Mouse (Mus musculus) cerebellum, postnatal 25 days (tissue): ENCODE measurements around the gene Samhd1.

ENCODE experiments used
- DNase-seq, 2 experiments: peaks; one replicate each; pipeline ENCODE4 v3.0.0; 2021; ENCODE audit warnings: mixed read lengths in 2 of 2

Samhd1 gene

DNA sequence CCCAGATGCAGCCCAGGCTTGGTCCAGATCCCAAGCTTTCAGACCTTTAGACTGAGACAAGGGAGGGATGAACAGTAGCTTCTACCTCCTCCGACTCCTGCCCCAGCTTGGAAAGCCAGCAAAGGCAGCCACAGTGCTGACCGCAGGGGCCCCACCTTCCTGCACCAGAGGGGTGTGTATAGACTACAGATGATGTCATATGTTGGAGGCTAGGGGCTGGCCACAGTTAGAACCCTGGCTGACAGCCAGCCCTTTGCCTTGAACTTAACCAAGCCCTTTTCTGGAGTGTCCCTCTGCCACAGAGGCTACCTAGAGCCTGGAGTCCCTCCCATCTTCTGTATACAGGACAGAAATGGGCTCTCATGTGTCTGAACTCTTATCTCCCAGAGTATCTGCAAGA lies 63.5 kb downstream of the Samhd1 start:
- DNase-seq: peak; percentile 75 to 84

DNA sequence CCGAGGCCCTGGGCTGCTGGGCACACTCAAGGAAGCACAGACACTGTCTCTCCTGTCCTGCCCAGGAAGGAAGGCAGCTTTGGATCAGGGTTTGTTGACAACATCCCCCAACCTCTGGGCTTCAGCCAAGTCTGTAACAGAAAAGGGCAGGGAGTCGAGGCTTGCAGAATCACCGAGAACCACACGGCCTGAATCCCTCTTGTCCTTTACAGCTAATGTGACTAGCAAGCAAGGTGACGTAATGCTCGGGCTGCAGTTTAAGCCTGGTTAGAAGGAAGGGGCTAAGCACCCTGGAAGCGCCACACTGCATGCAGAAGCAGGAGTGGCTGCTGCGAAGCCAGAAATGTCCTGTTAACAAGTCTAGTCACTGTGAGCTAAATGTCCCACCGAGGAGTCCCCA lies 64.7 kb downstream of the Samhd1 start:
- DNase-seq: peak; percentile 63 to 67

DNA sequence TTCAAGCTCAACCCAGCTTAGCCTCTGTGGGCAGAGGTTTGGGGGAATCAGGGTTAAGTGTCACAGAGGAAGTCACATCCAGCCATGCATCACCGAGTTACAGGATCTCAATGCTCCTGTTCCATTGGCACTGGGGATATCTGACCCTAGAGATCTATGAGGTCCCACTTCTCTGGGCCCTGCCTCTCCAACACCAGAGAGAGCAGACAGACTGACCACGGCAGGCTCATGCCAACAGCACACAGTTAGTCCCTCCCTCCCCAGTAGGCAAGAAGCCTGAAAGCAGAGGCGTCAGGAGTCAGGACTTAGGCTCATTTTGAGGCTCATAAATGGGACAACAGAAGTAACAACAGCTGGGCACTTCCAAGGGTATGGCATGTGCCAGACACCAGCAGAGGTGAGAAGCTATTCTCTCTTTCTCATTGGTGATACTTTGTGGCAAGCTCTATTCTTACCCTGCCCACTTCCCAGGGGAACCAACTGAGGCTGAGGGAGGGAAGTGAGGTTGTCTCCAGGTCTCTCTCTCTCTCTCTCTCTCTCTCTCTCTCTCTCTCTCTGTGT lies 65.2 kb downstream of the Samhd1 start:
- no peak for DNase-seq

DNA sequence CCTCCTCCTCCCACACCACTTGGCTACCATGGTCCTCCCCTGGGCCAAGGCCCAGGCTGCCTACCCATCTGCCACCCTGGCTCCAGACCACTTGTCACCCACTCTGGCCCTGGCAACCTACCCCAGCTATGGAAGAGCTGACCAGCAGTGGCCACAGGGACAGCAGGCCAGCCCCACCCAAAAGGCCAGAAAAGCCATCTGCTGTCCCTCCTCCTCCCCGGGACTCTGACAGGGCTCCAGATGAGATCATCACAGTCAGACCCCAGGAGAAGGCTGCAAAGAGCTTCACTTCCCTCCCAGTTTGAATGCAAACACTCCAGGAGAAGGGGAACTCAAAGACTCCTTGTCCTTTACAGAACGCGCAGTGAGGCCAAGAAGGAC lies 65.7 kb downstream of the Samhd1 start:
- peak; percentile 94 to 95 for DNase-seq

DNA sequence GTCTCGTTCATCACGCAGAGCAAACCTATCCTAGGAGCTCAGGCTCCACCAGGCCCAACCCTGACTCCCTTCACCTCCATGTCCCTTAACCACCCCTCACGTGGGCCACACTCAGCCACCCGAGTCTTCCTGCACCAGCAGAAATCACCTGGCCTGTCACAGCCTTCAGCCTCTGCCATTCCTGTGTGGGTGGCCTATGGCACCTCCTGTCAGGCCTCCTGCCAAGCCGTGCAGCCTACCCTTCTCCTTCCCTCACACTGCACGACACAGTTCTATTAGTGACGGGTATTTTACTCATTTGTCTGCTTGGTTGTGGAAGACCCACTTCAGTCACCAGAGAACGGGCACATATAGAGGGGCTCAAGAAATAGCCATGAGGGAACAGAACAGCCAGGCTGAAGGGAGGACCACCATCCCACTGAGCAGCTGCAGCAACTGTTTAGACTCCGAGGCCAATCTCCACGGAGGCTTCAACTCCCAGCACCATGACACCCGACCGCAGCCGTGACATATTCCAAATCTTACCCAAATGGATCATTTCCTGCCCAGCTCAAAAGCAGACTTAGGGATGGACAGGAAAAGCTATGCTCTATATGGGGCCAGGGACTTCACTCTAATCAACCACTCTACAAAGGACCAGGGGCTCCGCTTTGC lies 66.2 kb downstream of the Samhd1 start:
- DNase-seq: peak; percentile 77 to 82

DNA sequence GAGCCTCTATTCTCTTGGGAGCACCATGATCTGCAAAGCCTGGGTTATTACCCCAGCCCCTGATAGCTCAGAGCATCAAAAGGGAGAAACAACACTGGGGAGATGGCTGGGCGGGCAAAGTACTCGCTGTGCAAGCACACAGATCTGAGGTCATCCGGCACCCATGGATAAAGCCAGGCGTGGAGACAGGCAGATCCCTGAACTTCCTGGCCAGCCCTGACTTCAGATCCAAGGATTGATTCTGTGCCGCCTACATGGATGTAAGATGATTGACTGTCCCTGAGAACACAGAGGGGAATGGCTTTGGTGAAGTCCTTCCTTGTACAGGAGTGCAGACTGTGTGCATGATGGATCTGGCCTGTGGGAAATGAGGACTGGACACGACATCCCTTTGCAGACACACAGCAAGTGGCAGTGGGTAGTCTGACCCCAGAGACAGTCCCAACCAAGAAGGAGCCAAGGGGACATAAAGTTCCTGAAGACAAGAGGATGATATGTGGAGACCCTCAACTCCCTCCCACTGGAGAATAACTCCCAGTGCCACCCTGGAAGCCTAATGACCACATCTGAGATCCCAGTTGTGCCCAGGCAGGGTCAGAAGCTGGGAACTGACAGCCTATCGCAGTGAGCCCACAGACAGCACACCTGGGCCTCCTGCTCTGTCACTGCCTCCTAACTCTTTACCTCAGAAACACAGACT lies 68.2 kb downstream of the Samhd1 start:
- DNase-seq: peak; percentile 31 to 45

DNA sequence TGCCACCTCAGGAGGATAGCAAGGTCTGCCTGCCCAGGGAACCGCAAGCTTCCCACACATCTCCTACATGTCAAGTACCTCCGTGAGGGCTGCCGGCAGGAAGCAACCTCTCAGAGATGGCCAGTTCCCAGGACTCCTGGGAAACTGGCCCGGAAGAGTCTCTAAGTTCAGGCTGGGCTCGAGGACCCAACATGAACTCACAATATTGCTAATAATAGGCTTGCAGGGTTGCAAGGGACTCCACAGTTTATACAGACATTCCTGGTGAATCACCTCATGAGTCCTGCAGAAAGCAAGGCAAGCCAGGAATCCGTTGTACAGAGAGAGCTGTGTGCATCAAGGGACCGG lies 69.2 kb downstream of the Samhd1 start:
- peak; percentile 59 to 63 for DNase-seq

DNA sequence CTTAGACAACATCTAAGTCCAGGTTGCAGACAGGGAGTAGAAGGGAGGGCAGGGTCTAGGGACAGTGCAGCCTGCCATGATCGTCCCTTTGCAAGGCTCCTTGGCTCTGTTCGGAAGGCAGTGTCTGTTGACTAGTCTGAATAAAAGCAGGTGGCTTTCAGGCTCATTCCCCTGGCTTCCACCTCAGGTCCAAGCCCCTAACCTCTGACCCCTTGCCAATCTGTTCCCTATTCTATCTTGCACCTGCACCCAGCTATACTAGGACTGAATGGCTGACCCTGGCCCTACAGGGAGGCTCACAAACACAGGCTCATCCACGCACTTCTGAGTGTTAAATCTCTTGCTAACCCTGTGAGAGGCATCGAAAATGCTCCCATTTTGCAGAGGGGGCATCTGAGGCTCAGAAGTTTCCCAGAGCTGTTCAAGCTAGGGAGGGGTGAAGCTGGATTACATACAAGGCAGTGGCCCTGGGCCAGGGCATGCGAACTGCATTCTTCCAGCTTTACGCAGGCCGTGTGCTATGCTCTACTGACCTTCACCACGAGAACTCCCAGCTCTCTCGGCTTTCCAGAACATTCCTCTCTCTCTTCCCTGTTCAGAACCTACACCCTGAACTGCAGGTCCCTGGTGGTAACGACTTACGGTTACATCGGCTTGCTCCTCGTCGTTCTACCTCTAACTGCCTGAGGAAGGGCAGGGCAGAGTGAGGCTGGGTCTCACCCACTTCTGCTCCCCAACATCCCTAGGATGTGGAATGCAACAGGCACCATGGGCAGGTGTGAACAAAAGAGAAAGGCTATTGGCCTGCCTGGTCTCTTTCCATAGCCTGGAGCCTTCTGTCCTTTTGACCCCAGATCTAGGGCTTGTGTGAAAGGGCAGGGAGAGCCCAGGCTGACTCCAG lies 69.8 kb downstream of the Samhd1 start:
- peak; percentile 57 to 62 for DNase-seq

DNA sequence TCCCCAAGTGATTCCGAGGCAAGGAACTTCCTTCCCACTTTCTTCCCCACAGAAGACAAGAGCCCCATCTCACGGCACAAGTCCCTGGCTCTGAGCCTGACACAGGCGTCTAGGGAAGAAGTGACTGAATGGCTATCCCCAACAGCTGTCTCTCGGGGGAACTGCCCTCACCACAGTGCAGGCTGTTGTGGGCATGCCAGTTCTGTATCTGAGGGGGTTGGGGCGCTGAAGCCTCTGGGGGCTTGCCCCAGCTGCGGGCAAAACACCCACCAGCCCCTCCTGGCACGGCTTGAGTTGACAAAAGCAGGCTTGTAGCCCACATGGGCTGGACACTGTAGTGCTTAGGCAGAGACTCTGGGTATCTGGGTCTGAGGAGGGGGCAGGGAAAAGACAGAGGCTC lies 70.9 kb downstream of the Samhd1 start:
- peak; percentile 48 to 53 for DNase-seq

DNA sequence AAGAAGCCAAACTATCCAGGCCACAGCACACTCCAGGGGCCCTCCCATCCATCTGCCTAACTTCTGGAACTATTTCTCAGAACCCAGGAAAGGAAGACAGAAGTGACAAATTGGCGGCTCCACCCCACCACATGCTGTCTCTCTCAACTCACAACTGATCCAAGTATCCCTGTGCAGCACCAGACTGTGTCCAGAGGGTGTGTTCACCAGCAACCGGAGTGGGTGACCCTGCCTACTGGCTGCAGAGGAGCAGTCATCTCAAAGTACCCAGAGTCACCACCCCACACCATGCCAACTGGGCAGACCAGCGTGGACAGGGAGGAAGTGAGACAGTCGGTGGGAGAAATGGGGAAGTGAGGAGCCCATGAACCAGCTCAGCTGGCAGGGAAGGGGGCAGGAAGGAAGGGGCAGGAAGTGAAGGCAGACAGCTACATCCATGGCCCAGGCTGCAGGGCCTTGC lies 71.8 kb downstream of the Samhd1 start:
- peak; percentile 57 to 63 for DNase-seq

DNA sequence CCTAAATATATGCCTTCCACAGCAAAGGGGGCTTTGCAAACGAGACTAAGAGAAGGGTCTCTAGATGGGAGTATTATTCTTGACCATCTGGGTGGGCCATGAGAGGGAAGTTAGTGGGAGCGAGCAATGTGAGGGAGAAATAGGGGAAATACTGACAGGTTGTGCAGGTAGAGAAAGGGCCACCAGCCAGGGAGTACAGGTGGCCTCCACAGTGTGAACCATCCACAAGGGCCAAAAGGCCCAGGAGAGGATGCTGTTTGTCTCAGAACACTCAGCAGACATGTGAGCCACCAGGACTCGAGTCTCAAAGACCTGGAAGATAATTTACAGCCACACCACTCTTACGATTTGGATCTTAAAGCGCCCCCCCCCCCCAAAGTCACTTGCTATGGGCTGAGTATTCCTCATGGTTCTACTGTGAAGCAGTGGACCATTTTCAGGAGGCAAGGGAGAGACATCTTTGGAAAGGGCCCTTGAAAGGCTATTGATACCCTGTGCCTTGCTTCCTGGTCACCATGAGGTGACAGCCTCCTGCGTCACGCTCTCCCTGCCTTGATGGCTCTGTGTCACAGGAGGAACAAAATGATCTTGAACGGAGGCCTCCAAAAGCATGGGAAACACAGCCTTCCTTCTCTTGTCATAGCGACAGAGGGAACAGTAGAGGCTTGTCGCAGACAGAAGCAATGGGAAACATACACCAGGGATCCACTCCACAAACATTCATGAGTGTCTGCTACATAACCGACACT lies 74.3 kb downstream of the Samhd1 start:
- peak; percentile 80 to 85 for DNase-seq

DNA sequence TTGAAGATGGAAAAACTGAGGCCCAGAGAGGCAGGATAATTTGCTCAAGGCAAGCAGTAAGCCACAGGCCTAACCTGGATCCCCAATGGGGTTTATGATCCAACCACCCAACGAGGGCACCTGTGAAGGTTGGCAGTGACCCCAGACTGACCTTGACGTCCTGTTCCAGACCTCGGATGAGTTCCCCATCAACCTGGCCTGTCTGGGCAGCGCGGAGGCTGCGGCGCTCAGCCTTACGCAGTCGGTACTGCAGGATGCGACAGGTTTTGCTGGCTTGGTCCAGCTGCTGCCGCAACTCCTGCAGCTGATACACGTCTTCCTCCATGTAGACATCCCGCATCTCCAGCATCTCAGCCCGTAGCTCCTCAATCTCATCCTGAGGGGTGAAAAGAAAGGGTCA lies 75.0 kb downstream of the Samhd1 start:
- DNase-seq: peak; percentile 67 to 68

DNA sequence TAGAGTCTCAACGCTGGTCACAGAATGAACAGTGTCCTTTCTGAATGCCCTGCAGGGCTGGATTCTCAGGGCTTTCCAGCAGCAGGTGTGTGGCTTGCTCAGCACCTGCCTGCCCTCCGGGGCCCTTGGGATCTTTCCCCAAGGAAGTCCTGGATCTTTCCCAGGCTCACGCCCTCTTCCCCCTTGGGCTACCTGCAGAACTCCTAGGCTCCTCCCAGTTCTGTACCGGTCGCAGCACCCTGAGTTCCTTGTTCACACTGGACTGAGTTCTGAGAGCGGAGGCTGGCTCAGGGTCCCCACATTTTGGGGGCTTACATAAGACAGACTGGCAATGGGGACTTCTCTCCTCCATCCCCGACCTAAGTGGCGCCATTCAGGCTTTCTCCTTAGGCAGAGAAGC lies 75.9 kb downstream of the Samhd1 start:
- peak; percentile 56 to 61 for DNase-seq

DNA sequence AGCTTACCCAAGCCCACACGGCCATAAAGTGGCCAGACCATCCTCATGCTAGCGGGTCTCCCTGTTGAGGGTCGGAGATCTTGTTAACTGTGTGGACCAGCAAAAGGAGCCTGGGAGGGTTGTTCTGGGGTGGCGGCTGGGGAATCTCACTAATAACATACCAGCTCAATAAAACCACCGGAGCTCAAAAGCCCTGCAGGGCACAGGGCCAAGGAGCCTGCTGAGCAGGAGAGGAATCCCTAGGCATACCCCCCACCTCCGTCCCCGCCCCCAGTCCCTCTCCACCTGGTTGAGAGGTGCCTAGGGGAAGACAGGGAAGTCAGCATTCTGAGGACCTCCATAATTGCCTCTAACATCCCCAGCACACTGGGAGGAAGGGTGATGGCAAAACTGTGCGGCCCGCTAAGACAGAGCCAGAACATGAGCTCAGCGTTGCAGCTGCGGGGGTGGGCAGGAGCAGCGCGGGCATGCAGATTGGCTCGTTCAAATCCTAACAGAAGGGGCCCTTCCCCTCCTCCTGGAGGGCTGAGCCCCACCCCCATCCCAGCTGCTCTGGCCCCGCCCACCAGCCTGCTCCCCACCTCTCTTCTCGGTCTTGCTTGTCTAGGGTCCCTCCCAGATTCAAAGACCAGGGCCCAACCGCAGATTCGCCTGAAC lies 76.6 kb downstream of the Samhd1 start:
- peak; percentile 85 to 86 for DNase-seq

DNA sequence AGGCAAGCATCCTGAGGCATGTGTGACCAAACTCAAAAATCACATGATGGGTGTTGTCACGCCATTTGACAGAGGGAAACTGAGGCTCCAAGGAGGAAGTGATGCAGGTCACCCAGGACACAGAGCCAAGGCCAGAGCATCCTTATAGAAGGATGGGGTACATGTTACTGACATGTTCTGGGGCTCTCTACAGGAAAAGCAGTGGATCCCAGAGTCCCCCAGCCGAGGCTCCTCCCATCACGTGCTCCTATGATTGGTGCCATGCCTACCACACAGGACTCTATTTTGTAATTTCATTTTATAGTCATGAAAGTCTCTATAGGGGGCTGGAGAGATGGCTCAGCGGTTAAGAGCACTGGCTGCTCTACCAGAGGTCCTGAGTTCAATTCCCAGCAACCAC lies 77.3 kb downstream of the Samhd1 start:
- peak in 1 of 2 experiments; percentile 26 for DNase-seq

DNA sequence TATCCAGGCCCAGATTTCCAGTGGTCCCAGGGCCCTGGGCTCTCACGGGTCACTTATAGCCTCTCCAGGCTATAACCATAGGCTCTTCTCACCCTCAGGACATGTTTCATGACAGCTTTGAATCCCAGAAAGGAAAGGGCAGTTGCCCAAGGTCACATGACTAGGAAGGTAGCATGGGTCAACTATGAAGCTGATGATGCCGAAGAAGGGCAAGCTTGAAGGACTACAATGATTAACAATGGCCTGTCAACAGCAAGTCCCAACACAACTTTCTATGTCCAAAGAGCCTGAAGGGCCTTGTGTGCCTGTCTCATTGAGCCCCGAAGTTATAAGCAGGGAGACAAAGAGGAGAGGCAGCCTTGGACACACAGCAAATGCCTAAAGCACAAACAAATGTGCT lies 77.9 kb downstream of the Samhd1 start:
- peak in 1 of 2 experiments; percentile 33 for DNase-seq

DNA sequence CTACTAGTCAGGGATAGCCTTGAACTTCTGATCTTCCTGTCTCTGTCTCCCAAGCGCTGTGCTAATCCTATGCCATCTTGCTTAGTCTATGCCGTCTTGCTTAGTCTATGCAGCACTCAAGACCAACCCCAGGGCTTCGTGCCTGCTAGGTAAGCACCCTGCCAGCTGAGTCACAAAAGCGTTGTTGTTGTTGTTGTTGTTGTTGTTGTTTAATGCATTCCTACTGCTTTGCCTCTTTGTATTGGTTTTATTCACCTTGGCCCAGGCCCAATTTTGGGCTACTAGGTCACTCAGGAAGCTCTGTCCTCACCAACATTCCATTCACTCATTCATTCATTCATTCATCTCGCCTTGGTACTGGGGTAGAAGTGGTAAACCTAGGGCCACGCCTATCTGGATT lies 79.3 kb downstream of the Samhd1 start:
- DNase-seq: peak in 1 of 2 experiments; percentile 27

DNA sequence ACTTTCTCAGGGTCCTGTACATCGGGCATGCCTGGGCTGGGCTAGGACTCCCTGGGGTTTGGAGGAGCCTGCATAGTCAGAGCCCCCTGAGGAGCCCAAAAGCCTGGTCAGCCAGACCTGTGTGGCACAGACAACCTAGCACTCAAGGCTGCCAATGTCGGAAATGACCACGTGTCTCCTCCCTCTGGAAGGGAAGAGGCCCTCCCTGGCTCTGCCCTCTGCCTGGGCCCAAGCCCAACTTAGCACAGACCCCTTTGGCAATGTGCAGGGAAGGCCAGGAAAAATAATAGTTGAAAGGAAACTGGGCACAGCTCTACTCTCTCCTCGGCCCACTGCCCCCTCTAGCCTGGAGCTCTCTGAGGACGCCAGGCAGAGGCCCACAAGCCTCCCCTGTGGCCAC lies 80.2 kb downstream of the Samhd1 start:
- DNase-seq: peak; percentile 70 to 73

DNA sequence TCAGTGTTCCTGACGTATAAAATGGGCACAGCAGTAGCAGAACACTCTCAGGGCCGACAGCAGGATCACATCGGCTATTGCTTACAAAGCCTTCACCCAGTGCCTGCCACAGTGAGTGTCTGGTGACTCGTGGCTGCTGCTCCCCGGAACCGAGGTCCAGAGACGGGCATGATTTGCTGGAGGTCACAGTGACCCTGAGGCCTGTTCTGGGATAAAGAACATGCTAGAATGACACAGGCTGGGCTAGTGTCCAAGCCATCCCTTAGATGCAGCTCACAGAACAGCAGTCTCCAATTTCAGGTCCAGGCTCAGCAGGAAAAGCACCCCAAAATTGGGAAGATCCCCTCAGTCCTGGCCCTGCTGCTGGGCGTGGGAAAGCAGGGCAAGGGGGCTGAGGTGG lies 80.8 kb downstream of the Samhd1 start:
- DNase-seq: peak in 1 of 2 experiments; percentile 41

DNA sequence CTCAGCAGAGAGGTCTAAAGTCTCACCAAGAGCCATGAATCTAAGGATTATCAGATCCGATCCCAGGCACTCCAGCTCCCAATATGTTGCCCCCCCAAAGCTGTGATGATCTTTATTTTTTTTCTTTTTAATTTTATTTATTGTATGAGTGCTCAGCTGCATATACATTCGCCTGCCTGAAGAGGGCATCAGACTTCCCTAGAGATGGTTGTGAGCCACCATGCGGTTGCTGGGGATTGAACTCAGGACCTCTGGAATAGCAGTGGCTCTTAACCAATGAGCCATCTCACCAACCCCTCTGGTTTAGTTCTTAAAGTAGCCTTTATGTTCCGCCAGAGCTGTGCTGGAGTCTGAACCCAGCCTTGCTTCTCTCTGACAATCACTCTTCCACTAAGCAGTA lies 81.3 kb downstream of the Samhd1 start:
- DNase-seq: no peak

DNA sequence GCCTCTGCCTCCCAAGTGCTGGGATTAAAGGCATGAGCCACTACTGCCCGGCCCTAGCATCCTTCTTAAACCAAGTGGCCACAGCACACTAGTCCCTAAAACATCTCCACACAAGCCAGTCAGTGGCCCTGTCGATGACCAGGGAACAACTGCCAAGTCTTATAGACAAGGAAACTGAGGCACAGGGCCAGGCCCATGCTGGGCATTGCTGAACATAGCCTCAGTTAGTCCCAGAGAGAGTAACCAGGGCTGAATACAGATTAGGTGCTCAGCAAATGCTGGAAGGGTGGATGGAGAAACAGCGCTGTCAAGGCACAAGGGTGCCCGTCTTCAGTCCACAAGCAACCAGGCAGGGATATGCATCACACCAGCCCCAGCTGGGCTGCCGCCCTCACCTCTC lies 81.9 kb downstream of the Samhd1 start:
- DNase-seq: peak in 1 of 2 experiments; percentile 40

DNA sequence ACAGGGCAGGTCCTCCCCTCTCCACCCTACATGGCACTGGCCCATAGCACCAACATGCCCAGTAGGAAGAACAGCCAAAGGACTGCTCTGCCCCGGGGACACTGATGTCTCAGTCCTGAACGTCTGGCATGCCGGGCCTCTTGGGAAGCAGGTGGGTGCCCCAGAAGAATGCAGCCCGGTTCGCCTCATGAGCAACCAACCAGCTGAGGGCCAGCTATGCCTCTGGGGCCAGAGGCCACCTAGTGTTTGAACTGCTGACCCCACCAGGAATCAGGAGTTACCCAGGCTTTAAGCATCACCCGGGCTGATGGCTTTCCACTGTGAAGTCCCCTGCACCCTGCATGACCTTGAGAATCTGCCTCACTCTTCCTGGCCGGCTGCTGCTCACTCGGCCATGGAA lies 82.6 kb downstream of the Samhd1 start:
- peak; percentile 30 to 42 for DNase-seq
